Mouse (Mus musculus) hindbrain, embryonic 14.5 days (tissue): Measurements from ENCODE around the gene Hcn2. TPM values are rescaled to one million over a fixed set of nuclear protein-coding genes. Genes with fewer than 3 reads are reported as not detected.
A peak's percentile ranks its signal among the peaks of the same experiment; 100 is the strongest.
"Not testable (repeated sequence)": the region's sequence is repeated elsewhere in the genome, so short reads cannot be mapped to it uniquely, and the experiment has no call there.

ENCODE experiments used
- ATAC-seq: fragments of 200-750 bp; cut with Nextera tagmentation; 2 replicates; pipeline ENCODE4 v1.8.0; 2017; ENCODE audit warnings: moderate number of reproducible peaks, mild to moderate bottlenecking, moderate TSS enrichment, moderate library complexity; ENCODE audit not compliant: low FRiP score
- DNase-seq: peaks from one replicate; pipeline ENCODE4 v3.0.0-alpha.2; 2015; ENCODE audit warnings: low spot score
- H3K27ac ChIP-seq: fragments of 300-500 bp; sonication (generic); 2 replicates; pipeline ENCODE4 v1.5.1; 2014; ENCODE audit warnings: mild to moderate bottlenecking, moderate library complexity
- H3K27me3 ChIP-seq: fragments of 300-500 bp; sonication (generic); 2 replicates; pipeline ENCODE4 v1.6.1; 2014; ENCODE audit warnings: mild to moderate bottlenecking, low read length, mixed read lengths; ENCODE audit not compliant: control insufficient read depth, insufficient read depth
- H3K36me3 ChIP-seq: fragments of 300-500 bp; sonication (generic); replicated peaks from 2 replicates; pipeline ENCODE4 v1.6.1; 2014; ENCODE audit not compliant: control insufficient read depth, insufficient read depth
- H3K4me1 ChIP-seq: fragments of 300-500 bp; sonication (generic); replicated peaks from 2 replicates; pipeline ENCODE4 v1.6.1; 2014; ENCODE audit warnings: antibody characterized with exemption, low read length, mixed read lengths; ENCODE audit not compliant: control insufficient read depth, insufficient read depth
- H3K4me2 ChIP-seq: fragments of 300-500 bp; sonication (generic); replicated peaks from 2 replicates; pipeline ENCODE4 v1.6.1; 2014; ENCODE audit warnings: mild to moderate bottlenecking, moderate library complexity
- H3K4me3 ChIP-seq: fragments of 300-500 bp; sonication (generic); replicated peaks from 2 replicates; pipeline ENCODE4 v1.5.1; 2014; ENCODE audit warnings: mild to moderate bottlenecking, low read length
- H3K9ac ChIP-seq: fragments of 300-500 bp; sonication (generic); 2 replicates; pipeline ENCODE4 v1.6.1; 2014
- H3K9me3 ChIP-seq: fragments of 300-500 bp; sonication (generic); 2 replicates; pipeline ENCODE4 v1.6.1; 2016; ENCODE audit warnings: low read length; ENCODE audit not compliant: control insufficient read depth
- WGBS: fragments of 180-500 bp; shearing (Covaris S2); extraction: QIAGEN DNeasy Blood & Tissue Kit; methylation state at CpG from one replicate; pipeline ENCODE4 v1.1.7; 2014; 5-methylcytosine and 5-hydroxymethylcytosine counted together
- polyA plus RNA-seq: library from polyadenylated mRNA; unstranded; fragments of >200 nt; fragmentation: Nextera tagmentation; extraction: Ambion mirVana; gene quantifications from 2 replicates; pipeline ENCODE4 v1.2.1, GENCODE M21; 2014

Hcn2 gene
- polyA plus RNA-seq, 1 experiment from 2014 or later = 2.9 TPM

- no peak for ATAC-seq
- 74% methylated on average over 9 of the region's 9 CpGs for WGBS
- no peak overlapping the region for H3K4me3 ChIP-seq
- DNase-seq = no peak
- no peak overlapping the region for H3K9ac ChIP-seq
- no peaks in the 10 kb centered on the region for H3K36me3 ChIP-seq
- no peaks in the 10 kb centered on the region for H3K27me3 ChIP-seq
- peaks cover 4% of the 10 kb centered on the region; the same call in 1 of the 2 replicates for H3K9me3 ChIP-seq
- H3K4me2 ChIP-seq = no peak overlapping the region
- no peaks in the 10 kb centered on the region for H3K4me1 ChIP-seq
- peak overlapping the region; percentile 47 for H3K27ac ChIP-seq
Measured at GRCm38 (mm10) chr10:79696129-79696651, 20.2 kb upstream of the Hcn2 start.

- Histone ChIP-seq H3K9me3 (no peaks in the 10 kb centered on the region), H3K9ac (no peak overlapping the region), H3K4me1 (no peaks in the 10 kb centered on the region), H3K27ac (no peak overlapping the region), H3K27me3 (no peaks in the 10 kb centered on the region), H3K4me3 (no peak overlapping the region), H3K36me3 (no peaks in the 10 kb centered on the region), H3K4me2 (no peak overlapping the region)
- ATAC-seq (no peak), DNase-seq (no peak)
- 77% methylated on average over 6 of the region's 6 CpGs for WGBS
Measured at GRCm38 (mm10) chr10:79697916-79698315, 18.5 kb upstream of the Hcn2 start.

DNA sequence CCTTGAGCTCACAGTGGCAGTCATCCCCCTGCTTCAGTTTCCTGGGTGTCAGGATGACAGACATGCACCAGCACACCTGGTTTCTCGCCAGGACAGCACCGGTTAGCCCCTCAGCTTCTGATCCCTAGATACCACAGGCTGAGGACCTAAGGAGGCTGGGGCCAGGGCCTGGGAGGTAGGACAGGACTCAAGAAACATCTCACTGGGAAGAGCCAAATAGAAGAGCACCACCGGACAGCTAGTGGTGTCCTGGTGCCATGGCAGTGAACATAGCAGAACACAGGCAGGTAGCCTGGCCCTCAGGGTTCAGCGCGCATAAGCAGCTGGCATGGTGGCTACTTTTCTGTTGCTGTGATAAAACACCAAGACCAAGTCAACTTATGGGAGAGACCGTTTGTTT is 18.0 kb upstream of the Hcn2 start:
- H3K9ac ChIP-seq = no peak overlapping the region
- WGBS = 94% methylated on average over 6 of the region's 6 CpGs

GRCm38 (mm10) chr10:79700676-79701075 is 15.8 kb upstream of the Hcn2 start:
- WGBS = 55% methylated on average over 7 of the region's 7 CpGs
- no peaks in the 10 kb centered on the region for H3K36me3 ChIP-seq
- no peak overlapping the region for H3K4me2 ChIP-seq
- ATAC-seq = no peak
- H3K4me3 ChIP-seq = no peak overlapping the region
- no peak for DNase-seq
- no peaks in the 10 kb centered on the region for H3K9me3 ChIP-seq
- no peaks in the 10 kb centered on the region for H3K27me3 ChIP-seq
- peaks cover 7% of the 10 kb centered on the region for H3K4me1 ChIP-seq
- H3K9ac ChIP-seq = no peak overlapping the region
- no peak overlapping the region for H3K27ac ChIP-seq

More for the DNA sequence above, 18.0 kb upstream of the Hcn2 start:
- Histone ChIP-seq H3K27me3 (no peaks in the 10 kb centered on the region), H3K4me3 (no peak overlapping the region), H3K9me3 (no peaks in the 10 kb centered on the region), H3K27ac (no peak overlapping the region), H3K4me2 (no peak overlapping the region), H3K36me3 (no peaks in the 10 kb centered on the region), H3K4me1 (no peaks in the 10 kb centered on the region)
- no peak for DNase-seq
- no peak for ATAC-seq

DNA sequence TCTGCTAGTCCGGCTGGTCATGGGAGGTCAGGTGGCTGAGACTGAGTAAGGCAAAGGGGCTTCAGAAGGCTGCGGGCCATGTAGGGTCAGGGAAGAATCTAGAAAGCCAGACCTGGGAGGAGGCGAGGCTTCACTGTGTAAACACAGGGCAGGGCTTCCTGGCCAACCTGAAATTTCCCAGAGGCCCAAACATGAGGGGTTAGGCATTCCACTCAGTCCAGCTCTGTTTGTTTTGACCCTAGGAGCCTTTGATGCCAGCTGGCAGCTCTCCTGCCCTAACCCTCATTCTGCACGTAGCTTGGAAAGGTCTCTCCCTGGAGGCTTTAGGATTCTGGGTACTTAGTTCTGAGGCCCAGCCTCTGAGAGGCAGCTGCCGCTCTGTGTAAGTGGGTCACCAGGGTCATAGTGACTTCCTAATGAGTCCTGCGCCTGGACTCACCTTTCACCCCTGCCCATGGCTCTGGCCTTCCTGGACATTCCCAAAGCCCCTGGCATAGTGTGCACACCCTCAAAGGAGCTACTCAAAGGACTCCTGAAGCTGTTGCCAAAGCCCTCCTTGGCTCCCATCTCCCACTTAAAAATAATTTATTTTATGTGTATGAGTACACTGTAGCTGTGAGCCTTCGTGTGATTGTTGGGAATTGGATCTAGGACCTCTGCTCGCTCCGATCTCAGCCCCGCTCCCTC is 14.8 kb upstream of the Hcn2 start:
- no peaks in the 10 kb centered on the region for H3K27me3 ChIP-seq
- H3K4me2 ChIP-seq = no peak overlapping the region
- ATAC-seq (no peak), DNase-seq (no peak)
- H3K4me1 ChIP-seq = peaks cover 16% of the 10 kb centered on the region
- no peaks in the 10 kb centered on the region for H3K36me3 ChIP-seq
- 0 out of 2 replicates have a peak overlapping the region, but pooled peaks have one; percentile 17 for H3K27ac ChIP-seq
- H3K9me3 ChIP-seq = no peaks in the 10 kb centered on the region
- H3K9ac ChIP-seq = no peak overlapping the region
- WGBS = 65% methylated on average over 10 of the region's 10 CpGs
- H3K4me3 ChIP-seq = no peak overlapping the region

- H3K9me3 ChIP-seq, ATAC-seq, H3K36me3 ChIP-seq, H3K27me3 ChIP-seq, H3K9ac ChIP-seq, DNase-seq, H3K27ac ChIP-seq, H3K4me2 ChIP-seq, H3K4me3 ChIP-seq: not testable (repeated sequence)
- 82% methylated on average over 2 of the region's 4 CpGs for WGBS
- H3K4me1 ChIP-seq = peaks cover 29% of the 10 kb centered on the region
Measured at GRCm38 (mm10) chr10:79702970-79703369, 13.5 kb upstream of the Hcn2 start.

DNA sequence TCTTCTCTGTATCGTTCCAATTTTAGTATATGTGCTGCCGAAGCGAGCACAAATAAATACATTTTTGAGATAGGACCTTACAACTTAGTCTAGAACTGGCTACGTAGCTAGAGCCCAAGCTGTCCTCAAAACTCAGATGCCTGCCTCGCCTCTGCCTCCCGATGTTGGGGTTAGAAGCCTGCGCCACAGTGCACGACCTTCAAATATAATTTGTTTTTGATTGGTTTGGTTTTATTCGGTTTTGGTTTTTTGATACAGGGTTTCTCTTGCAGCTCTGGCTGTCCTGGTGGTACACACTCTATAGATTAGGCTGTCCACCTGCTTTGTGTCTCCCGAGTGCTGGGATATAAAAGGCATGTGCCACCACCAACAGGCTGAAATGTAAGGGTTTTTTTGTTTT is 12.9 kb upstream of the Hcn2 start:
- Histone ChIP-seq H3K27ac (peak overlapping the region; percentile 72), H3K9ac (peak overlapping the region; percentile 56; the same call in 1 of the 2 replicates)

GRCm38 (mm10) chr10:79704065-79704969 is 12.1 kb upstream of the Hcn2 start, which contains the start of gene Bsg:
Gene Bsg (plus strand): TSS chr10:79704491.
- ATAC-seq (peak; percentile 96), DNase-seq (peak; percentile 99)
- Histone ChIP-seq H3K36me3 (peaks cover 8% of the 10 kb centered on the region; the same call in 1 of the 2 replicates), H3K4me2 (peak within 1 kb of the TSS; percentile 91), H3K4me3 (peak within 1 kb of the TSS; percentile 82), H3K27ac (peak within 1 kb of the TSS; percentile 82), H3K27me3 (no peaks in the 10 kb centered on the region), H3K9ac (peak within 1 kb of the TSS; percentile 93), H3K9me3 (no peaks in the 10 kb centered on the region), H3K4me1 (peaks cover 29% of the 10 kb centered on the region)
- WGBS = under 1% methylated on average over 30 of the region's 65 CpGs

More for the DNA sequence above, 12.9 kb upstream of the Hcn2 start:
- 80% methylated on average over 10 of the region's 10 CpGs for WGBS
- no peaks in the 10 kb centered on the region for H3K9me3 ChIP-seq
- no peak for ATAC-seq
- peak overlapping the region; percentile 82 for H3K4me3 ChIP-seq
- no peaks in the 10 kb centered on the region for H3K27me3 ChIP-seq
- no peak for DNase-seq
- H3K4me2 ChIP-seq = peak overlapping the region; percentile 51
- no peaks in the 10 kb centered on the region for H3K36me3 ChIP-seq
- peaks cover 29% of the 10 kb centered on the region for H3K4me1 ChIP-seq

DNA sequence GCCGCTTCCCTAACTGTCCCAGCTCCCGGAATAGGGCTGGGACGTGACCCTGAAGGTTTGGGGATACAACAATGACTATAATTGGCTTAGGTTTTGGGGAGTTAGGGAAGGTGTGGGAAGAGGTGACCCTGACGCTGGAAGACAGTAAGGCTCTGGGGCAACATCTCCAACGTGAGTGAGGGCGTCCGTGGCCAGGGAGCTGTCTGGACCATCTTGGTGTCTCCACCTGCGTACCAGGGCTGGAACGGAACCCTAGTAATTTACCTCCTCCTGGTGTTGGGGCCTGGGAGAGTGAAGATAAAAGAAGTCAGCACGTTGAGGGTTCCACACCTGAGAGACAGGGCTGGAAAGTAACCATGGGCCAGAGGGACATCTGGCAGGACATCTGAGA is 11.5 kb upstream of the Hcn2 start:
- Histone ChIP-seq H3K27ac (no peak overlapping the region), H3K4me2 (peak overlapping the region; percentile 91), H3K4me3 (peak overlapping the region; percentile 82), H3K4me1 (peaks cover 29% of the 10 kb centered on the region), H3K27me3 (no peaks in the 10 kb centered on the region), H3K36me3 (peaks cover 14% of the 10 kb centered on the region), H3K9ac (peak overlapping the region; percentile 93), H3K9me3 (no peaks in the 10 kb centered on the region)
- no peak for ATAC-seq
- DNase-seq = no peak
- 7% methylated on average over 10 of the region's 10 CpGs for WGBS
